Mouse (Mus musculus) heart, adult 2 months (tissue): ENCODE measurements around the gene Zdhhc3. TPM values are rescaled to one million over a fixed set of nuclear protein-coding genes. Genes with fewer than 3 reads are reported as not detected.

ENCODE experiments used
- DNase-seq, 2 experiments: peaks; one replicate each; pipeline ENCODE4 v3.0.0; 2021
- H3K27ac ChIP-seq: fragments of 200-600 bp; 2 replicates; pipeline ENCODE4 v1.8.1; 2022
- H3K27me3 ChIP-seq: fragments of 200-500 bp; 2 replicates; pipeline ENCODE4 v1.6.1; 2012; ENCODE audit warnings: mild to moderate bottlenecking, low read length, inconsistent platforms, mixed read lengths; ENCODE audit not compliant: control insufficient read depth, insufficient read depth
- H3K36me3 ChIP-seq: fragments of 200-500 bp; 2 replicates; pipeline ENCODE4 v1.6.1; 2012; ENCODE audit warnings: low read length, inconsistent platforms; ENCODE audit not compliant: control insufficient read depth, insufficient read depth
- H3K4me1 ChIP-seq: fragments of 200-500 bp; 2 replicates; pipeline ENCODE4 v1.6.1; 2011; ENCODE audit warnings: low read length; ENCODE audit not compliant: control insufficient read depth, insufficient read depth
- H3K4me3 ChIP-seq: fragments of 200-600 bp; 2 replicates; pipeline ENCODE4 v1.8.1; 2022
- H3K79me2 ChIP-seq: fragments of 200-500 bp; replicated peaks from 2 replicates; pipeline ENCODE4 v1.6.1; 2012; ENCODE audit warnings: mild to moderate bottlenecking, inconsistent platforms, low read length, moderate library complexity, mixed read lengths; ENCODE audit not compliant: control insufficient read depth, insufficient read depth
- H3K9ac ChIP-seq: fragments of 200-500 bp; 2 replicates; pipeline ENCODE4 v1.6.1; 2012; ENCODE audit warnings: low read depth, mild to moderate bottlenecking, control low read depth, inconsistent platforms, low read length, mixed read lengths
- CTCF ChIP-seq: fragments of 200-600 bp; IDR thresholded peaks from 2 replicates; pipeline ENCODE4 v1.8.1; 2022; ENCODE audit warnings: antibody characterized with exemption, mild to moderate bottlenecking, moderate library complexity
- EP300 ChIP-seq: fragments of 200-500 bp; IDR thresholded peaks from 2 replicates; pipeline ENCODE4 v1.6.1; 2011; ENCODE audit warnings: low read depth, low read length, control low read depth; ENCODE audit not compliant: insufficient read depth
- POLR2A ChIP-seq: fragments of 200-500 bp; IDR thresholded peaks from 2 replicates; pipeline ENCODE4 v1.6.1; 2011; ENCODE audit warnings: mild to moderate bottlenecking, low read depth, low read length, control low read depth; ENCODE audit not compliant: insufficient read depth
- WGBS: fragments of 180-500 bp; shearing (Covaris S2); methylation state at CpG from one replicate; pipeline ENCODE4 v1.1.7; 2018; 5-methylcytosine and 5-hydroxymethylcytosine counted together
- intact Hi-C: fragments of 180-260 bp; cut with DNase I; formaldehyde crosslinking; loops from one replicate; pipeline ENCODE4 v1.15.1; 2025
- polyA plus RNA-seq: library from polyadenylated mRNA; depleted of rRNA; stranded (reverse); fragments of >200 nt; gene quantifications from 2 replicates; pipeline ENCODE4 v1.2.3, GENCODE M21; 2012
- total RNA-seq, 2 experiments: library from RNA; stranded (reverse); gene quantifications; 2 replicates each; pipeline ENCODE4 v1.2.3; 2021

The Zdhhc3 gene
- total and polyA plus RNA-seq, 3 experiments, result 36.7 to 57.8 (median 42.8) TPM

DNA sequence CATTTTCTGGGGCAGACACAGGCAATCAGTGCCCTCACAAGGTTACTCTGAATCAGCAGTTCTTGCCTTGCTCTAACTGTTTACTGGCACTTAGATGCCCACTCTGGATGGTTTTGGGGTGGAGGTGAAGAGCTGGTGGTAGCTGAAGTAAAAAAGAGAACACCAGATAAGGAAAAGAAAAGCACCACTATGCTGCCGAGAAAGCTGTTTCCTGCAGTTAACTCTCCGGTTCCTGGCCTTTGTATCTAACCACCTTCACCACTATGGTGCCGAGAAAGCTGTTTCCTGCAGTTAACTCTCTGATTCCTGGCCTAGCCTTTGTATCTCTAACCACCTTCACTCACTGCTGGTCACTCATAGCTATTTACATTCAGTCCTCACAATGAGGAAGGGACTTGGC is 25.4 kb downstream of the Zdhhc3 start:
- no peaks in the 10 kb centered on the region for H3K36me3 ChIP-seq
- intact Hi-C loops, result no loop called here
- H3K79me2 ChIP-seq, result no peaks in the 10 kb centered on the region
- H3K9ac ChIP-seq, result no peak overlapping the region
- 39% methylated on average over 3 of the region's 3 CpGs for WGBS
- TF ChIP-seq POLR2A, result no peak
- no peak for TF ChIP-seq CTCF
- TF ChIP-seq EP300, result no peak
- H3K27me3 ChIP-seq, result no peaks in the 10 kb centered on the region
- H3K27ac ChIP-seq, result no peak overlapping the region
- H3K4me3 ChIP-seq, result no peak overlapping the region
- H3K4me1 ChIP-seq, result no peaks in the 10 kb centered on the region
- no peak for DNase-seq

DNA sequence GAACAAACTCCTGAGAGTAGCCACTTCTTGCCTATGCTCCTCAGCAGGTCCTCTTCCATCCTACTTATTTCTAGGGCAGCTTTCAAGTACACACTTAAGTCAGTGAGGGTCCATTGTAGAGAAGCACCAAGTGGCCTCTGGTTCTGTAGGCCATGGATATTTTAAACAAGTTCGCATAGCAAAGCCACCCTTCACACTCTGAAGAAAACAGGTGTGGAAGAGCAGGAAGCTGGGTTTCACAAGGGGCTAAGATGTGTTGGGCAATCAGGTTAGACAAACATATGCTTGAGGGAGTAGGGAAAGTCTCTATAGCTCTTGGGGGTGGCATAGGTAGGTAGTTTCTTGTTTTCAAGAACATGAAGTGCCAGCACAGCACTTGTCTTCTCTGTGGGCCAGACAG is 27.6 kb downstream of the Zdhhc3 start:
- H3K79me2 ChIP-seq, result no peaks in the 10 kb centered on the region
- WGBS, result 90% methylated on average over 1 of the region's 1 CpGs

DNA sequence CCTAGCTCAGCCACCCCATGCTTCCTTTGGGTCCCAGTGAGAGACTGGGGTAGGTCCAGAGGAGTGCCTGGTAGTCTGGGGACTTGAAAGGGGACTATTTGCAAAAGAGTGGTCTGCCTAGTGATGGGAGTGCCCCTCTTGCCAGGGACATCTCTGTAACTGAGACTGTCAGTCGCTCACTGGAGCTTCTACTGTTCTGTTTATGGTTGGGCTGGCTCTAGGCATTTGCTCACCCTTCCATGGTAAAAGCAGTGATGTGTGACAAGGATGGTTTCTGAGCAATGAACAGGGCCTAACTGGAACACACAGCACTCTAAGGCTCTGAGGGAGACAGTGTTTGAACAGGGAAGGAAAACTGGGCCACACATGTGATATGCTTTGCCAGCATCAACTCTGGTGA is 32.2 kb downstream of the Zdhhc3 start:
- H3K4me1 ChIP-seq, result no peaks in the 10 kb centered on the region
- no peak for DNase-seq
- H3K27me3 ChIP-seq, result no peaks in the 10 kb centered on the region
- no peak overlapping the region for H3K27ac ChIP-seq
- H3K9ac ChIP-seq, result no peak overlapping the region
- no peaks in the 10 kb centered on the region for H3K36me3 ChIP-seq
- no peaks in the 10 kb centered on the region for H3K79me2 ChIP-seq
- intact Hi-C loops, result no loop called here
- TF ChIP-seq CTCF (no peak), POLR2A (no peak), EP300 (no peak)
- no peak overlapping the region for H3K4me3 ChIP-seq
- WGBS, result 85% methylated on average over 1 of the region's 1 CpGs

More for the DNA sequence above, 27.6 kb downstream of the Zdhhc3 start:
- H3K36me3 ChIP-seq, result no peaks in the 10 kb centered on the region
- TF ChIP-seq POLR2A, result no peak
- TF ChIP-seq EP300, result no peak
- no peak for TF ChIP-seq CTCF
- DNase-seq, result no peak
- no peak overlapping the region for H3K9ac ChIP-seq
- H3K27me3 ChIP-seq, result no peaks in the 10 kb centered on the region
- H3K4me1 ChIP-seq, result no peaks in the 10 kb centered on the region
- intact Hi-C loops, result no loop called here
- H3K4me3 ChIP-seq, result no peak overlapping the region
- no peak overlapping the region for H3K27ac ChIP-seq

DNA sequence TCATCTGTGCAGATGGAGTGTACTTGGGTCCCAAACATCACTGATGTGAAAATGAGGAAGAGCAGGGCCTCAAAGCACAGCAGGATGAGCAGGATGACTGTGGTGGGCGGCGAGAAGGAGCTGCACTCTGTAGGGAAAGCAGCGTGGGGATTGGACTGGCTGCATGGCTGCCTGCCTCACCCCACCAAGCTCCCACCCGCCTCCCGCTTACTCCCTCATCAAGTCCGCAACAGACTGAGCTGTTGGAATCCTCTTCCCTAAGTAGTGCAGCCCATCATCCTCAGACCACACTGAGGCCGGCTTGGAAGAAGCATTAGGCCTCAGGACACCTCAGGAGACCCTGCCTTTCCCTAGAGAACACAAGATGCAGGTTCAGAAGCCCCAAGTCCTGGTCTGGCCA is 32.6 kb downstream of the Zdhhc3 start:
- H3K9ac ChIP-seq, result no peak overlapping the region
- H3K36me3 ChIP-seq, result no peaks in the 10 kb centered on the region
- no peak overlapping the region for H3K27ac ChIP-seq
- no peaks in the 10 kb centered on the region for H3K79me2 ChIP-seq
- intact Hi-C loops, result no loop called here
- no peak overlapping the region for H3K4me3 ChIP-seq
- H3K4me1 ChIP-seq, result no peaks in the 10 kb centered on the region
- H3K27me3 ChIP-seq, result no peaks in the 10 kb centered on the region
- no peak for DNase-seq
- TF ChIP-seq CTCF (no peak), POLR2A (no peak), EP300 (no peak)
- 92% methylated on average over 7 of the region's 7 CpGs for WGBS

GRCm38 (mm10) chr9:123079149-123079548 is 33.9 kb downstream of the Zdhhc3 start:
- no peak for DNase-seq
- Histone ChIP-seq H3K36me3 (no peaks in the 10 kb centered on the region), H3K79me2 (no peaks in the 10 kb centered on the region), H3K4me3 (no peak overlapping the region), H3K27me3 (no peaks in the 10 kb centered on the region), H3K27ac (no peak overlapping the region), H3K4me1 (no peaks in the 10 kb centered on the region), H3K9ac (no peak overlapping the region)
- WGBS, result 87% methylated on average over 5 of the region's 5 CpGs
- TF ChIP-seq EP300, result no peak
- TF ChIP-seq POLR2A, result no peak
- TF ChIP-seq CTCF, result no peak
- intact Hi-C loops, result no loop called here

GRCm38 (mm10) chr9:123060172-123060571 is 52.8 kb downstream of the Zdhhc3 start:
- no peak overlapping the region for H3K9ac ChIP-seq
- no peak overlapping the region for H3K4me3 ChIP-seq
- 79% methylated on average over 3 of the region's 3 CpGs for WGBS
- DNase-seq, result no peak
- no peak overlapping the region for H3K27ac ChIP-seq
- no peaks in the 10 kb centered on the region for H3K4me1 ChIP-seq
- no peaks in the 10 kb centered on the region for H3K79me2 ChIP-seq
- TF ChIP-seq CTCF (no peak), EP300 (no peak), POLR2A (no peak)
- no peaks in the 10 kb centered on the region for H3K36me3 ChIP-seq
- intact Hi-C loops, result no loop called here
- no peaks in the 10 kb centered on the region for H3K27me3 ChIP-seq

DNA sequence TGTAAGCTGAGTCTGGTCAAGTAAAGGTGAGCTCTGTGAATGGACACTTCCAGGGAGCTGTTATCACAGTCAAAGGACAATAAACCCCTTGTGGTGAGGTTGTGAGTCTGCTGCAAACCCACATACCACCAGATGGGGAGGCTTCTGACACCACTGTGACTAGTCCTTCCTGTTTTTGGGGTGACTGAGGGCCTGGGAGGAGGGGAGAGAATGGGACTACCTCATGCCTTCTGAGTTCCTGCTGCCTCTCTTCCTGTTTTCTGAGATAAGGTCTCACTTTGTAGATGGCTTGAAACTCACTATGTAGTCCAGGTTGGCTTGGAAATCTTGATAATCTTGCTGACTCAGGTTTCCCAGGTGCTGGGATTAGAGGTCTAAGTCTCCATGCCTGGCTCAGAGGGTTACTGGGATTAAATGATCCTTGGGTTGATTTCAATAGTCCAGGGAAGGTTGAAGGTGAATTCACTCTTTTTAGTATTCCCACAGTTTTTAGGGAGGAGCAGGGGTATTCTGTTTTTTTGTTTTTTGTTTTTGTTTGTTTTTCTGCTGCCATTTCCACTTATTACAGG is 54.2 kb downstream of the Zdhhc3 start:
- H3K27me3 ChIP-seq, result no peaks in the 10 kb centered on the region
- no peak for TF ChIP-seq POLR2A
- TF ChIP-seq CTCF, result no peak
- TF ChIP-seq EP300, result no peak
- H3K36me3 ChIP-seq, result no peaks in the 10 kb centered on the region
- H3K79me2 ChIP-seq, result no peaks in the 10 kb centered on the region
- H3K4me1 ChIP-seq, result no peaks in the 10 kb centered on the region
- H3K27ac ChIP-seq, result no peak overlapping the region
- intact Hi-C loops, result no loop called here
- H3K9ac ChIP-seq, result no peak overlapping the region
- H3K4me3 ChIP-seq, result no peak overlapping the region
- DNase-seq, result no peak
